Mouse (Mus musculus): Measurements from ENCODE around the gene Npy. TPM values are rescaled to one million over a fixed set of nuclear protein-coding genes. Genes with fewer than 3 reads are reported as not detected.

Gene Npy
- polyA plus RNA-seq, 1 experiment from 2014 or later: not detected

DNA sequence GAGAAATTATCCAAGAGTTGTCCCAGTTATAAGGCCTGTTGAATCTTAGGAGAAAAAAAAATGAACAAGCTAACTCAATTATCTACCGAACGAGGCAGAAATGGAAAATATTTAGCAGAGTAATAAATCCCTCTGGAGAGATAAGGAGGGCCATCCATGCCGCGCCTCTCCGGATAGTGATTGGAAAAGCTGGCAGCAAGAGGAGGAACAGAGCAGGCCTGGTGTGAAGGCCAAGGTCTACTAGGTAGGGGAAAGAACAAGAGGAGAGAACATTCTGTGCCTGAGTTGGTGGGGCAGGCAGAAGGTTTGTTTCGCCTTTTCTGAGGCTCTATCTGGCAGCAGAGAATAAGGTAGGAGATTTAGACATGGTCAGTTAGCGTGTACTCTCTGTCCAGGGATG, 39.8 kb upstream of the Npy start:
- Histone ChIP-seq H3K9ac (no peak overlapping the region), H3K4me1 (ENCODE audit: insufficient read depth) (0 out of 2 replicates have a peak, but pooled peaks cover 3% of the 10 kb centered on the region), H3K4me2 (no peak overlapping the region), H3K36me3 (ENCODE audit: insufficient read depth) (no peaks in the 10 kb centered on the region), H3K9me3 (ENCODE audit: low read depth, low read length) (no peaks in the 10 kb centered on the region), H3K27ac (ENCODE audit: low read depth) (no peak overlapping the region), H3K27me3 (ENCODE audit: insufficient read depth, low read length) (no peaks in the 10 kb centered on the region), H3K4me3 (ENCODE audit: low read depth, low read length) (no peak overlapping the region)
- no peak for TF ChIP-seq CTCF (IDR thresholded peaks at IDR 0.05; ENCODE audit: low read depth)
- WGBS: 71% methylated on average over 7 of the region's 7 CpGs
- ATAC-seq (ENCODE audit: insufficient read depth) (no peak), DNase-seq (no peak)

- Histone ChIP-seq H3K9me3 (ENCODE audit: low read depth, low read length) (no peaks in the 10 kb centered on the region), H3K27me3 (ENCODE audit: insufficient read depth, low read length) (no peaks in the 10 kb centered on the region), H3K4me3 (ENCODE audit: low read depth, low read length) (no peak overlapping the region), H3K27ac (ENCODE audit: low read depth) (no peak overlapping the region), H3K36me3 (ENCODE audit: insufficient read depth) (no peaks in the 10 kb centered on the region), H3K4me1 (ENCODE audit: insufficient read depth) (no peaks in the 10 kb centered on the region), H3K4me2 (no peak overlapping the region), H3K9ac (no peak overlapping the region)
- TF ChIP-seq CTCF (IDR thresholded peaks at IDR 0.05; ENCODE audit: low read depth): no peak
- ATAC-seq (ENCODE audit: insufficient read depth): no peak
- WGBS: 82% methylated on average over 12 of the region's 12 CpGs
- DNase-seq: no peak
These were observed 30.0 kb upstream of the Npy start for GRCm38 (mm10) chr6:49792524-49792923.

- H3K4me3 ChIP-seq (ENCODE audit: low read depth, low read length): no peak overlapping the region
- H3K36me3 ChIP-seq (ENCODE audit: insufficient read depth): no peaks in the 10 kb centered on the region
- H3K27me3 ChIP-seq (ENCODE audit: insufficient read depth, low read length): 0 out of 2 replicates have a peak, but pooled peaks cover 6% of the 10 kb centered on the region
- DNase-seq: no peak
- no peaks in the 10 kb centered on the region for H3K9me3 ChIP-seq (ENCODE audit: low read depth, low read length)
- no peak overlapping the region for H3K4me2 ChIP-seq
- H3K4me1 ChIP-seq (ENCODE audit: insufficient read depth): no peaks in the 10 kb centered on the region
- 64% methylated on average over 8 of the region's 8 CpGs for WGBS
- H3K27ac ChIP-seq (ENCODE audit: low read depth): no peak overlapping the region
- no peak for TF ChIP-seq CTCF (IDR thresholded peaks at IDR 0.05; ENCODE audit: low read depth)
- no peak overlapping the region for H3K9ac ChIP-seq
- no peak for ATAC-seq (ENCODE audit: insufficient read depth)
These were observed 18.4 kb upstream of the Npy start for GRCm38 (mm10) chr6:49804105-49804504.

- WGBS: 19% methylated on average over 13 of the region's 13 CpGs
- Histone ChIP-seq H3K9ac (no peak overlapping the region), H3K4me2 (peak overlapping the region; percentile 55), H3K27ac (ENCODE audit: low read depth) (no peak overlapping the region), H3K4me1 (ENCODE audit: insufficient read depth) (no peaks in the 10 kb centered on the region), H3K9me3 (ENCODE audit: low read depth, low read length) (no peaks in the 10 kb centered on the region), H3K36me3 (ENCODE audit: insufficient read depth) (no peaks in the 10 kb centered on the region), H3K27me3 (ENCODE audit: insufficient read depth, low read length) (0 out of 2 replicates have a peak, but pooled peaks cover 9% of the 10 kb centered on the region), H3K4me3 (ENCODE audit: low read depth, low read length) (peak overlapping the region; percentile 18)
- no peak for TF ChIP-seq CTCF (IDR thresholded peaks at IDR 0.05; ENCODE audit: low read depth)
- DNase-seq: peak; percentile 27
- ATAC-seq (ENCODE audit: insufficient read depth): no peak
These were observed 14.4 kb upstream of the Npy start for GRCm38 (mm10) chr6:49808076-49808475.

- Histone ChIP-seq H3K4me1 (ENCODE audit: insufficient read depth) (peaks cover 3% of the 10 kb centered on the region; the same call in 1 of the 2 replicates), H3K9ac (no peak overlapping the region), H3K4me2 (no peak overlapping the region), H3K9me3 (ENCODE audit: low read depth, low read length) (no peaks in the 10 kb centered on the region), H3K27ac (ENCODE audit: low read depth) (no peak overlapping the region), H3K36me3 (ENCODE audit: insufficient read depth) (no peaks in the 10 kb centered on the region), H3K4me3 (ENCODE audit: low read depth, low read length) (no peak overlapping the region), H3K27me3 (ENCODE audit: insufficient read depth, low read length) (peaks cover 22% of the 10 kb centered on the region)
- 73% methylated on average over 5 of the region's 5 CpGs for WGBS
- no peak for ATAC-seq (ENCODE audit: insufficient read depth)
- DNase-seq: no peak
- no peak for TF ChIP-seq CTCF (IDR thresholded peaks at IDR 0.05; ENCODE audit: low read depth)
These were observed 5.3 kb upstream of the Npy start for GRCm38 (mm10) chr6:49817183-49817582.

DNA sequence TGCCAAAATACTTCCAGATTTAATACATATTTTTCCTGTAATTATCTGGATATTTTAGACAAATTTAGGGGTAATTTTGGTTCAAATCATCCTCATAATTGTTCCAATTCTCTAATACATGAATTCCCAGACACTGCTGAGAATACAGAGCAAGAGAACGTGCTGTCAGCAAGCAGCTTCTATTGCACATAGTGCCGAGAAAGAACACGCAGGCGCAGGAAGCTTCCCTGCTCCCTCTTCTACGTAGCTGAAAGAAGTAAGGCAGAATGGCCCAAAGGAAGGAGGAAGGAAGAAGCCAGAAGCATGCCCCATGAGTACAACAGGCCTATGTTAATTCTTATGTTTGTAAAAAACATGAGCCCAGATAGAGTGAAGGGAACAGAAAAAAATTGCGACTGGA, 4.9 kb upstream of the Npy start:
- ATAC-seq (ENCODE audit: insufficient read depth) (no peak), DNase-seq (no peak)
- H3K9ac ChIP-seq: no peak overlapping the region
- WGBS: 68% methylated on average over 6 of the region's 6 CpGs
- no peak for TF ChIP-seq CTCF (IDR thresholded peaks at IDR 0.05; ENCODE audit: low read depth)
- H3K4me2 ChIP-seq: no peak overlapping the region
- peaks cover 4% of the 10 kb centered on the region; the same call in 1 of the 2 replicates for H3K4me1 ChIP-seq (ENCODE audit: insufficient read depth)
- peaks cover 27% of the 10 kb centered on the region for H3K27me3 ChIP-seq (ENCODE audit: insufficient read depth, low read length)
- H3K36me3 ChIP-seq (ENCODE audit: insufficient read depth): no peaks in the 10 kb centered on the region
- no peak overlapping the region for H3K27ac ChIP-seq (ENCODE audit: low read depth)
- H3K9me3 ChIP-seq (ENCODE audit: low read depth, low read length): no peaks in the 10 kb centered on the region
- no peak overlapping the region for H3K4me3 ChIP-seq (ENCODE audit: low read depth, low read length)

DNA sequence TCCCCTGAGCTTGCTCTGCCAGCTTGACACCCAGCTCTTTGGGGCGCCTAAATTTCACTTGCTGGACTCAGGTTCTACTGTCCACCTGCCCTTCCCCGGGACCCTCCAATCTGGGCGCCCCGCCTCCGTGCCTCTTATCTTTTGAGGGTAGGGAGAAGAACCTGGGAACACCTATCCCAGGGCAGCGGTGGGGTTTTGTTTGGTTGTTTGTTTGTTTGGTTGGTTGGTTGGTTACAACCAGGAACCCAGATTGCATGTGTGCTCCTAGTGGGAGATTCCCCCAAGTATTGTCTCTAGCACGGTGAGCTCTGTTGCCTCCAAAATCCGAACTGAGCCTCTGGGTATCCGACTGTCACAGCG, 341 bp downstream of the Npy start:
- TF ChIP-seq CTCF (IDR thresholded peaks at IDR 0.05; ENCODE audit: low read depth): no peak
- Histone ChIP-seq H3K4me3 (ENCODE audit: low read depth, low read length) (peak overlapping the region; percentile 40), H3K9ac (no peak overlapping the region), H3K4me1 (ENCODE audit: insufficient read depth) (peaks cover 4% of the 10 kb centered on the region; the same call in 1 of the 2 replicates), H3K27me3 (ENCODE audit: insufficient read depth, low read length) (peaks cover 53% of the 10 kb centered on the region), H3K27ac (ENCODE audit: low read depth) (no peak overlapping the region), H3K36me3 (ENCODE audit: insufficient read depth) (no peaks in the 10 kb centered on the region), H3K4me2 (peak overlapping the region; percentile 81), H3K9me3 (ENCODE audit: low read depth, low read length) (no peaks in the 10 kb centered on the region)
- whole genome bisulfite sequencing: 1% methylated on average over 10 of the region's 10 CpGs
- DNase-seq (no peak), ATAC-seq (ENCODE audit: insufficient read depth) (no peak)

DNA sequence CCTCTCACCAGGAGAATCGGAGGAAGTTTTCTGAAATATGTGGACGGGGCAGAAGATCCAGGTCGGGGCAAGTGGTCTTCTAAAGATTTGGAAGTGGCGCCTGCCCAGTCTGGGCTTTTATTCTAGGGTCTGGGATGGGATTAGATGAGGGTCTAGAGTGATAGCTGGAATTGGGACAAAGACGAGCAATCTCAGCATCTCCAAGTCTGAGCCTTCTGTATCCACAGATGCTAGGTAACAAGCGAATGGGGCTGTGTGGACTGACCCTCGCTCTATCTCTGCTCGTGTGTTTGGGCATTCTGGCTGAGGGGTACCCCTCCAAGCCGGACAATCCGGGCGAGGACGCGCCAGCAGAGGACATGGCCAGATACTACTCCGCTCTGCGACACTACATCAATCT, 861 bp downstream of the Npy start:
- no peak for TF ChIP-seq CTCF (IDR thresholded peaks at IDR 0.05; ENCODE audit: low read depth)
- H3K4me1 ChIP-seq (ENCODE audit: insufficient read depth): peaks cover 4% of the 10 kb centered on the region; the same call in 1 of the 2 replicates
- H3K27ac ChIP-seq (ENCODE audit: low read depth): no peak overlapping the region
- H3K4me2 ChIP-seq: no peak overlapping the region
- DNase-seq: no peak
- no peaks in the 10 kb centered on the region for H3K36me3 ChIP-seq (ENCODE audit: insufficient read depth)
- ATAC-seq (ENCODE audit: insufficient read depth): no peak
- no peaks in the 10 kb centered on the region for H3K9me3 ChIP-seq (ENCODE audit: low read depth, low read length)
- H3K9ac ChIP-seq: no peak overlapping the region
- 8% methylated on average over 15 of the region's 15 CpGs for WGBS
- peaks cover 53% of the 10 kb centered on the region for H3K27me3 ChIP-seq (ENCODE audit: insufficient read depth, low read length)
- no peak overlapping the region for H3K4me3 ChIP-seq (ENCODE audit: low read depth, low read length)
